Mouse (Mus musculus): ENCODE measurements around the gene Sclt1. TPM values are rescaled to one million over a fixed set of nuclear protein-coding genes. Genes with fewer than 3 reads are reported as not detected.

Sclt1 gene
- polyA plus RNA-seq, 1 experiment, result 10.4 TPM

DNA sequence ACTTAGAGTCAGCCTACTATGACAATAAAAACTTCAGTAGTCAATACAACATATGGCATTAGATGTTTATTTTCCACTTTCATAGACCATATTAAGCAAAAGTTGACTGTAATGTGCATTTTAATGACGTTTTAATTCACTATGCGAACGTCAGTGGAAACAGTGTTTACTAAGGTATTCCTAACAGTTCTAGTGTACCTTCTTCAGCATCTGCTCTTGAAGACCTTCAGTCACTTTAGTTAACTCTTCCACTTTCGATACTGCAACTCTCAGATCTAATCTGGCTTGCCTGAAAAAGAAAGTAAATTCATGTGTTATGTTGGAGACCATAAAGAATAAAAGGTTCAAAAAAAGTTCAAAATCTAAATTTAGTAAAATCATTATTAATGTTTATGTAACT is 60.2 kb downstream of the Sclt1 start:
- Histone ChIP-seq H3K27ac (ENCODE audit: insufficient read depth, low read depth, low read length) (no peak overlapping the region), H3K4me1 (ENCODE audit: control insufficient read depth, insufficient read depth, low read length) (no peaks in the 10 kb centered on the region; the same call in 1 of the 2 replicates), H3K4me3 (ENCODE audit: insufficient read depth, low read length) (no peak overlapping the region)
- no peak for TF ChIP-seq CTCF (IDR thresholded peaks at IDR 0.05; ENCODE audit: low read depth, low read length)
- no peak for TF ChIP-seq POLR2A (IDR thresholded peaks at IDR 0.05; ENCODE audit: borderline replicate concordance, low read depth, low read length)

DNA sequence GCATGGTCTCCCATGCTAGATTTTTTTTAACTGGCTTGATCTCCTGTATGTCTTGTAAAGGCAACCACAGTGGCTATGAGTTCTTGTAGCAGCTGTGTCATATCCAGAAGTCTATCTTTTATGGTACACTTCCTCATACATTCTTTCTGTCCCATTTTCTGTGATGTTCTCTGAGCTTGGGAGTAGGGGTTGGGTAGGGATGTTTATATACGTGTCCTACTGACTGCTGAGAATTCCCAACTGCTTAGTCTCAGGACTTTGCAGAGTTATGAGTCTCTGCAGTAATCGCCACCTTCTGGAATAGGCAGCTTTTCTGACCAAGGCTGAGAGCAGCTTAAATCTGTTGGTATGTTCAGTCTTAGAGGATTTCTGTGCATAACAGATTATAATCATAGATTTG is 65.7 kb downstream of the Sclt1 start:
- no peak for TF ChIP-seq CTCF (IDR thresholded peaks at IDR 0.05; ENCODE audit: low read depth, low read length)
- TF ChIP-seq POLR2A (IDR thresholded peaks at IDR 0.05; ENCODE audit: borderline replicate concordance, low read depth, low read length), result no peak
- H3K27ac ChIP-seq (ENCODE audit: insufficient read depth, low read depth, low read length), result no peak overlapping the region
- H3K4me1 ChIP-seq (ENCODE audit: control insufficient read depth, insufficient read depth, low read length), result no peaks in the 10 kb centered on the region
- no peak overlapping the region for H3K4me3 ChIP-seq (ENCODE audit: insufficient read depth, low read length)

DNA sequence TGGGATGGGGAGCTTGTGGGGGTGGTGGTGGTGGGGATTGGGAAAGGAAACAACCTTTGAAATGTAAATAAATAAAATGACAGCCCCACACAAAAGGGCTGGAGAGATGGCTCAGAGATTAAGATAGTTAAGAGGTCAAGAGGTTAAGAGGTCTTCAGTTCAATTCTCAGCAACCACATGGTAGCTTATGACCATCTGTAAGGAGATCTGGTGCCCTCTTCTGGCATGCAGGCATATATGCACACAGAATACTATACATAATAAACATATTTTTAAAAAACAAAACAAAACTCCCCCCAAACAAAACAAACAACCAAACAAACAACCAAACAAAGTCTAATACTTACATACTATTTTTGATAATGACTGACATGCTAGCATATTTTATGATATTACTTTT is 67.5 kb downstream of the Sclt1 start:
- Histone ChIP-seq H3K4me3 (ENCODE audit: insufficient read depth, low read length) (no peak overlapping the region), H3K27ac (ENCODE audit: insufficient read depth, low read depth, low read length) (no peak overlapping the region), H3K4me1 (ENCODE audit: control insufficient read depth, insufficient read depth, low read length) (no peaks in the 10 kb centered on the region)
- TF ChIP-seq POLR2A (IDR thresholded peaks at IDR 0.05; ENCODE audit: borderline replicate concordance, low read depth, low read length) (no peak), CTCF (IDR thresholded peaks at IDR 0.05; ENCODE audit: low read depth, low read length) (no peak)

DNA sequence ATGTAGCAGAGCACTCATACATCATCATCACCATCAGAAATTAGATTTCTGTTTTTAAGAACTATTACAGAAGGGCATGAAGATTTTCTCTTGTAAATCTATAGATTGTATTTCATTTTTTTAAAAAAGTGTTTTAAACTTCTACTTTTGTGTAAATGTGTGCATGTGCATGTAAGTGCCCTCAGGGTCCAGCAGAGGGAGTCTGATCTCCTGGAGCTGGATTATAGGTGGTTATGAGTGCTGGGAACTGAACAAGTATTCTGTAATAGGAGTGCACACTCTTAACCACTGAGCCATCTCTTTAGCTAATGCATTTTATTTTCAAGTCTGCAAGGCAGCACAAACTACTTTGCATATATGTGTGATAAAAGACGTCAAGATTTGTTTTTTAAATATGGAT is 86.7 kb downstream of the Sclt1 start:
- Histone ChIP-seq H3K4me3 (ENCODE audit: insufficient read depth, low read length) (no peak overlapping the region), H3K4me1 (ENCODE audit: control insufficient read depth, insufficient read depth, low read length) (no peaks in the 10 kb centered on the region), H3K27ac (ENCODE audit: insufficient read depth, low read depth, low read length) (no peak overlapping the region)
- TF ChIP-seq POLR2A (IDR thresholded peaks at IDR 0.05; ENCODE audit: borderline replicate concordance, low read depth, low read length) (no peak), CTCF (IDR thresholded peaks at IDR 0.05; ENCODE audit: low read depth, low read length) (no peak)

DNA sequence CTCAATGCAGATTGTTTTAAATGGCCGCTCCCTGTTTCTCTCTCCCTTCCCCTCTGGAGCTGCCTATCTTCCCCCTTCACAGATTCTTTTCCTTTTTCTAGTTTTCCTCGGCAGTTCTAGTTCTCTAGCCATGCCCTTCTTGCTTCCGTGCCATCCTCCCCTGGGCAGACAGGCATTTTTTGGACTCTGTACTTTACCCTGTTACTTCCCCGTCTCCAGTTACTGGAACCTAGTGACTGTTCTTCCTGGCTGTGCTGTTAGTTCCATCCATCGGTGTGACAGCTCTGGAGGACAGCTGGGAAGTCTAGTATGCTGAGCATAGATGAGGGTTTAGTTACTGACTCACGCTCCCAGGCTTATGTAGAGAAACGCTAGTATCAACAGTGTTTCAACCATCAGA is 121.3 kb downstream of the Sclt1 start:
- TF ChIP-seq POLR2A (IDR thresholded peaks at IDR 0.05; ENCODE audit: borderline replicate concordance, low read depth, low read length) (no peak), CTCF (IDR thresholded peaks at IDR 0.05; ENCODE audit: low read depth, low read length) (no peak)
- Histone ChIP-seq H3K27ac (ENCODE audit: insufficient read depth, low read depth, low read length) (no peak overlapping the region), H3K4me1 (ENCODE audit: control insufficient read depth, insufficient read depth, low read length) (peaks cover 10% of the 10 kb centered on the region), H3K4me3 (ENCODE audit: insufficient read depth, low read length) (no peak overlapping the region)

DNA sequence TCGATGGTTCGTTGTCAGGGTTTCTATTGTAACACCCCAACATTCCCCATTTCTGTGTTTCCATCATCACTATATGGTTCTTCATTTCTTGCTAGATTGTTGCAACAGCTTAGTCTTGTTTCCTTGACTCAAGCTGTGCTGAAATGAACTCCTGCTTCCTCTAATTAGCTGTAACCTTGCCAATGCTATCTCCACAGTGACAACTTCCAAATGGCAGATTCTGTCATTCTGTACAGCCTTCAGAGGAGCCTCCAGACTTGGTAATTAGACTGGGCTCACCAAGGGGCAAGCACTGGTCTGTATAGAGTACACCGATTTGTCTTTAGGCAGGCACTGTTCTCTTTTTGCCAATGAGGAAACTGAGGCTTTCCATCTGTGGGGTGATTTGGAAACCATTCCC is 123.8 kb downstream of the Sclt1 start:
- peaks cover 10% of the 10 kb centered on the region for H3K4me1 ChIP-seq (ENCODE audit: control insufficient read depth, insufficient read depth, low read length)
- no peak for TF ChIP-seq CTCF (IDR thresholded peaks at IDR 0.05; ENCODE audit: low read depth, low read length)
- TF ChIP-seq POLR2A (IDR thresholded peaks at IDR 0.05; ENCODE audit: borderline replicate concordance, low read depth, low read length), result no peak
- H3K4me3 ChIP-seq (ENCODE audit: insufficient read depth, low read length), result no peak overlapping the region

DNA sequence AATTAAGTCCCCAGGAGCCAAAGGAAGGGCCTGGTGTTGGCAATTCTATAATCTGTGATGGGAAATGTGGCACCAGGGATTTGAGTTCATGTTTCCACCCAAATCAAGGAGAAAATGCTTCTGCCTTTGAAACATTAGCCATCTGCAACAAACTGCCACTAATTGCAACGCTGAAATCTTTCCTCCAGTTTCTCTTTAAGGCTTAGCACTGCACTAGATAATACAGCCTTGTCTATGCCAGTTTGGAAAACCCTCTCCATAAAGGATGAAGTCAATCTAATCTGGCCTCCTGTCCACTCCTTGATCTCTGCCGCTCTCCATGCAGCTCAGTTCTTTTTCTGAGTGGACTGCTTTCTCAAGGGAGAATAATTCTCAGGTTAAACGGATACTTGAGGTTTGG is 124.3 kb downstream of the Sclt1 start:
- no peak overlapping the region for H3K4me3 ChIP-seq (ENCODE audit: insufficient read depth, low read length)
- H3K27ac ChIP-seq (ENCODE audit: insufficient read depth, low read depth, low read length), result no peak overlapping the region
- no peak for TF ChIP-seq CTCF (IDR thresholded peaks at IDR 0.05; ENCODE audit: low read depth, low read length)
- no peak for TF ChIP-seq POLR2A (IDR thresholded peaks at IDR 0.05; ENCODE audit: borderline replicate concordance, low read depth, low read length)
- peaks cover 10% of the 10 kb centered on the region for H3K4me1 ChIP-seq (ENCODE audit: control insufficient read depth, insufficient read depth, low read length)

More for the DNA sequence above, 123.8 kb downstream of the Sclt1 start:
- no peak overlapping the region for H3K27ac ChIP-seq (ENCODE audit: insufficient read depth, low read depth, low read length)

- peaks cover 10% of the 10 kb centered on the region for H3K4me1 ChIP-seq (ENCODE audit: control insufficient read depth, insufficient read depth, low read length)
- TF ChIP-seq CTCF (IDR thresholded peaks at IDR 0.05; ENCODE audit: low read depth, low read length) (no peak), POLR2A (IDR thresholded peaks at IDR 0.05; ENCODE audit: borderline replicate concordance, low read depth, low read length) (no peak)
- H3K4me3 ChIP-seq (ENCODE audit: insufficient read depth, low read length), result no peak overlapping the region
- no peak overlapping the region for H3K27ac ChIP-seq (ENCODE audit: insufficient read depth, low read depth, low read length)
Observed at GRCm38 (mm10) chr3:41614230-41614985, 127.9 kb downstream of the Sclt1 start.

- peaks cover 9% of the 10 kb centered on the region for H3K4me1 ChIP-seq (ENCODE audit: control insufficient read depth, insufficient read depth, low read length)
- no peak for TF ChIP-seq CTCF (IDR thresholded peaks at IDR 0.05; ENCODE audit: low read depth, low read length)
- no peak for TF ChIP-seq POLR2A (IDR thresholded peaks at IDR 0.05; ENCODE audit: borderline replicate concordance, low read depth, low read length)
- H3K4me3 ChIP-seq (ENCODE audit: insufficient read depth, low read length), result no peak overlapping the region
- H3K27ac ChIP-seq (ENCODE audit: insufficient read depth, low read depth, low read length), result no peak overlapping the region
Observed at GRCm38 (mm10) chr3:41613706-41614105, 128.6 kb downstream of the Sclt1 start.

GRCm38 (mm10) chr3:41612211-41612610 is 130.1 kb downstream of the Sclt1 start:
- no peak overlapping the region for H3K4me3 ChIP-seq (ENCODE audit: insufficient read depth, low read length)
- no peak overlapping the region for H3K27ac ChIP-seq (ENCODE audit: insufficient read depth, low read depth, low read length)
- 0 out of 2 replicates have a peak, but pooled peaks cover 1% of the 10 kb centered on the region for H3K4me1 ChIP-seq (ENCODE audit: control insufficient read depth, insufficient read depth, low read length)
- no peak for TF ChIP-seq POLR2A (IDR thresholded peaks at IDR 0.05; ENCODE audit: borderline replicate concordance, low read depth, low read length)
- TF ChIP-seq CTCF (IDR thresholded peaks at IDR 0.05; ENCODE audit: low read depth, low read length), result no peak

Data from bone marrow macrophage, adult 2 months (primary cell).